Mouse (Mus musculus): ENCODE results near the gene Actr10. TPM values are rescaled to one million over a fixed set of nuclear protein-coding genes. Genes with fewer than 3 reads are reported as not detected.

Gene Actr10
- polyA plus RNA-seq, 1 experiment: 125 TPM

- H3K4me1 ChIP-seq (ENCODE audit: control insufficient read depth, insufficient read depth, insufficient read length, low read length): peaks cover 8% of the 10 kb centered on the region; the same call in 1 of the 2 replicates
- no peak overlapping the region for H3K27ac ChIP-seq (replicated peaks; ENCODE audit: low read depth, low read length)
- H3K4me3 ChIP-seq (ENCODE audit: insufficient read depth, low read depth, low read length): peak overlapping the region; percentile 46
Observed at GRCm38 (mm10) chr12:70975891-70976290, 38.2 kb downstream of the Actr10 start.

- Histone ChIP-seq H3K4me3 (ENCODE audit: insufficient read depth, low read depth, low read length) (no peak overlapping the region), H3K4me1 (ENCODE audit: control insufficient read depth, insufficient read depth, insufficient read length, low read length) (peaks cover 8% of the 10 kb centered on the region; the same call in 1 of the 2 replicates), H3K27ac (replicated peaks; ENCODE audit: low read depth, low read length) (no peak overlapping the region)
Observed at GRCm38 (mm10) chr12:70978345-70978744, 40.7 kb downstream of the Actr10 start.

- H3K27ac ChIP-seq (replicated peaks; ENCODE audit: low read depth, low read length): no peak overlapping the region
- no peaks in the 10 kb centered on the region for H3K4me1 ChIP-seq (ENCODE audit: control insufficient read depth, insufficient read depth, insufficient read length, low read length)
- no peak overlapping the region for H3K4me3 ChIP-seq (ENCODE audit: insufficient read depth, low read depth, low read length)
Observed at GRCm38 (mm10) chr12:70984855-70985550, 47.3 kb downstream of the Actr10 start.

GRCm38 (mm10) chr12:70997225-70997624 is 59.6 kb downstream of the Actr10 start:
- H3K4me1 ChIP-seq (ENCODE audit: control insufficient read depth, insufficient read depth, insufficient read length, low read length): peaks cover 4% of the 10 kb centered on the region; the same call in 1 of the 2 replicates
- H3K4me3 ChIP-seq (ENCODE audit: insufficient read depth, low read depth, low read length): no peak overlapping the region
- no peak overlapping the region for H3K27ac ChIP-seq (replicated peaks; ENCODE audit: low read depth, low read length)

- H3K4me1 ChIP-seq (ENCODE audit: control insufficient read depth, insufficient read depth, insufficient read length, low read length): peaks cover 4% of the 10 kb centered on the region; the same call in 1 of the 2 replicates
- H3K27ac ChIP-seq (replicated peaks; ENCODE audit: low read depth, low read length): peak overlapping the region; percentile 67
- H3K4me3 ChIP-seq (ENCODE audit: insufficient read depth, low read depth, low read length): peak overlapping the region; percentile 1; the same call in 1 of the 2 replicates
Observed at GRCm38 (mm10) chr12:70999423-70999903, 61.8 kb downstream of the Actr10 start.

GRCm38 (mm10) chr12:71000344-71000743 is 62.7 kb downstream of the Actr10 start:
- Histone ChIP-seq H3K4me3 (ENCODE audit: insufficient read depth, low read depth, low read length) (no peak overlapping the region), H3K27ac (replicated peaks; ENCODE audit: low read depth, low read length) (peak overlapping the region; percentile 82), H3K4me1 (ENCODE audit: control insufficient read depth, insufficient read depth, insufficient read length, low read length) (peaks cover 4% of the 10 kb centered on the region; the same call in 1 of the 2 replicates)

- no peak overlapping the region for H3K4me3 ChIP-seq (ENCODE audit: insufficient read depth, low read depth, low read length)
- H3K4me1 ChIP-seq (ENCODE audit: control insufficient read depth, insufficient read depth, insufficient read length, low read length): peaks cover 4% of the 10 kb centered on the region; the same call in 1 of the 2 replicates
- 0 out of 2 replicates have a peak overlapping the region, but pooled peaks have one; percentile 17 for H3K27ac ChIP-seq (replicated peaks; ENCODE audit: low read depth, low read length)
Observed at GRCm38 (mm10) chr12:71001456-71001855, 63.8 kb downstream of the Actr10 start.

GRCm38 (mm10) chr12:71003760-71004426 is 66.2 kb downstream of the Actr10 start:
- Histone ChIP-seq H3K27ac (replicated peaks; ENCODE audit: low read depth, low read length) (no peak overlapping the region), H3K4me1 (ENCODE audit: control insufficient read depth, insufficient read depth, insufficient read length, low read length) (0 out of 2 replicates have a peak, but pooled peaks cover 2% of the 10 kb centered on the region), H3K4me3 (ENCODE audit: insufficient read depth, low read depth, low read length) (no peak overlapping the region)

GRCm38 (mm10) chr12:71006141-71006540 is 68.5 kb downstream of the Actr10 start:
- H3K27ac ChIP-seq (replicated peaks; ENCODE audit: low read depth, low read length): no peak overlapping the region
- H3K4me3 ChIP-seq (ENCODE audit: insufficient read depth, low read depth, low read length): no peak overlapping the region
- H3K4me1 ChIP-seq (ENCODE audit: control insufficient read depth, insufficient read depth, insufficient read length, low read length): no peaks in the 10 kb centered on the region; the same call in 1 of the 2 replicates

GRCm38 (mm10) chr12:71006901-71007300 is 69.2 kb downstream of the Actr10 start:
- Histone ChIP-seq H3K4me3 (ENCODE audit: insufficient read depth, low read depth, low read length) (no peak overlapping the region), H3K4me1 (ENCODE audit: control insufficient read depth, insufficient read depth, insufficient read length, low read length) (no peaks in the 10 kb centered on the region; the same call in 1 of the 2 replicates), H3K27ac (replicated peaks; ENCODE audit: low read depth, low read length) (no peak overlapping the region)

GRCm38 (mm10) chr12:71009769-71010168 is 72.1 kb downstream of the Actr10 start:
- Histone ChIP-seq H3K4me3 (ENCODE audit: insufficient read depth, low read depth, low read length) (no peak overlapping the region), H3K27ac (replicated peaks; ENCODE audit: low read depth, low read length) (no peak overlapping the region), H3K4me1 (ENCODE audit: control insufficient read depth, insufficient read depth, insufficient read length, low read length) (peaks cover 8% of the 10 kb centered on the region)

Other genes with a start within 250 kb of the Actr10 start
- 5.0 and 5.9 TPM in 2 replicates for gene Frmd6, start 112.3 kb upstream of the Actr10 start, polyA plus RNA-seq (2012; ENCODE audit: insufficient read depth, insufficient read length, missing spikeins)
- gene Psma3, start 36.8 kb downstream of the Actr10 start, polyA plus RNA-seq (2012; ENCODE audit: insufficient read depth, insufficient read length, missing spikeins): 441 and 473 TPM in 2 replicates
- gene Arid4a, start 78.1 kb downstream of the Actr10 start, polyA plus RNA-seq (2012; ENCODE audit: insufficient read depth, insufficient read length, missing spikeins): 6.8 and 12.1 TPM in 2 replicates
- not detected in 2 replicates for gene Tomm20l, start 173.6 kb downstream of the Actr10 start, polyA plus RNA-seq (2012; ENCODE audit: insufficient read depth, insufficient read length, missing spikeins)
- gene Timm9, start 198.8 kb downstream of the Actr10 start, polyA plus RNA-seq (2012; ENCODE audit: insufficient read depth, insufficient read length, missing spikeins): 106 and 142 TPM in 2 replicates
- 0.83 and 2.5 TPM in 2 replicates for gene 2700049A03Rik, start 199.0 kb downstream of the Actr10 start, polyA plus RNA-seq (2012; ENCODE audit: insufficient read depth, insufficient read length, missing spikeins)

All from brown adipose tissue, adult 24 weeks (tissue).